Mouse (Mus musculus): ENCODE results near the gene Msi2.

DNA sequence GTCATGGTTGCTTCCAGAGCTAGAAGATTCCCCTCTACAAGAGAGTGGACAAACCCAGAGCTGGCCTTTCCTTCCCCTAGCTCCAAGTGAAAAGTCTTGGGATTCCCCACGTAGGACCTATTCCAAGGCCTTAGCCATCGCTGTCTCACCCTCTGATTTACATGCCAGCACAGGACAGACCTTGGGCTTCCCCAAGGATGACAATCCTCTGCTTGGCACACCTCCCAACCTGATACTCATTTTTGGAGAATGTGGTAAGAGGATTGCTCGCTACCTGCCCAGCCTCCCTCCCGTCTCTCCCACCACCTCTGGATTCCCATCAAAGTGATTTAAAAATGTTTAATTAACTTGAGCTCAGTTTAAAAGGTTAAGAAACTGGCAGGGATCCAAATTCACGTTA is 372.2 kb downstream of the Msi2 start:
- TF ChIP-seq CTCF (IDR thresholded peaks at IDR 0.05; ENCODE audit: insufficient read depth, low read depth, low read length) (no peak), POLR2A (IDR thresholded peaks at IDR 0.05; ENCODE audit: insufficient read depth, low read depth, low read length) (no peak)

Measured in olfactory bulb, adult 2 months (tissue).